Mouse (Mus musculus): Measurements from ENCODE around the gene Gm10337.

DNA sequence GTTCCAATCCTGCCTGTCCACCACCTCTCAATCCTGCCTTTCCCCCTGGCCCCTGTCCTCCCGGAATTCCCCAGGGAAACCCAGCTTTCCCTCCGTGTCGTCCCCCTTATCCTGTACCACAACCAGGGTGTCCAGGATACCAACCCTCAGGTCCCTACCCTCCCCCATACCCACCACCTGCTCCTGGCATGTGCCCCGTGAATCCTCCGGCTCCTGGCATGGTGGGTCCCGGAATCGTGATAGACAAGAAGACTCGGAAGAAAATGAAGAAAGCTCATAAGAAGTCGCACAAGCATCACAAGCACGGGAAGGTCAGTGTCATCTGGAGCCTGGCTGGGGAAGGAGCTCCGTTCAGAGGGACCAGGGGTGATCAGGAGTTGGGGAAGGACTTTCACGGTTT is 43.1 kb upstream of the Gm10337 start:
- no peak for TF ChIP-seq POLR2A (IDR thresholded peaks at IDR 0.05; ENCODE audit: control insufficient read depth in 1 of 2, insufficient read depth in 1 of 2, low read depth in 1 of 2, low read length in 2 of 2, poor library complexity in 1 of 2)
- no peak for TF ChIP-seq SMC3 (IDR thresholded peaks at IDR 0.05; ENCODE audit: low read depth, low read length)
- TF ChIP-seq EP300 (IDR thresholded peaks at IDR 0.05; ENCODE audit: low read depth in 1 of 2, low read length in 2 of 2): no peak
- TF ChIP-seq ZNF384 (IDR thresholded peaks at IDR 0.05; ENCODE audit: low read depth, low read length): no peak
- no peak for TF ChIP-seq CTCF (IDR thresholded peaks at IDR 0.05 in 2 of 3, conservative IDR thresholded peaks at IDR 0.05 in 1 of 3; ENCODE audit: control insufficient read depth in 1 of 3, insufficient read depth in 1 of 3, low read depth in 2 of 3, low read length in 3 of 3, poor library complexity in 1 of 3, severe bottlenecking in 1 of 3)
- no peak for TF ChIP-seq POLR2AphosphoS2 (IDR thresholded peaks at IDR 0.05; ENCODE audit: low read length)

Data from MEL (cell line).